Mouse (Mus musculus) urinary bladder, postnatal 4 days (tissue): ENCODE results near the gene Rad1.
"Not testable (repeated sequence)": the region's sequence is repeated elsewhere in the genome, so short reads cannot be mapped to it uniquely, and the experiment has no call there.

Source experiments
- DNase-seq, 2 experiments: peaks; one replicate each; pipeline ENCODE4 v3.0.0; 2021 to 2022; ENCODE audit warnings: low spot score in 2 of 2

Rad1 gene

GRCm38 (mm10) chr15:10506099-10506498, 20.3 kb downstream of the Rad1 start:
- DNase-seq: peak in 1 of 2 experiments; percentile 22

- DNase-seq: no peak
These were observed 29.3 kb downstream of the Rad1 start for GRCm38 (mm10) chr15:10515166-10515565.

DNA sequence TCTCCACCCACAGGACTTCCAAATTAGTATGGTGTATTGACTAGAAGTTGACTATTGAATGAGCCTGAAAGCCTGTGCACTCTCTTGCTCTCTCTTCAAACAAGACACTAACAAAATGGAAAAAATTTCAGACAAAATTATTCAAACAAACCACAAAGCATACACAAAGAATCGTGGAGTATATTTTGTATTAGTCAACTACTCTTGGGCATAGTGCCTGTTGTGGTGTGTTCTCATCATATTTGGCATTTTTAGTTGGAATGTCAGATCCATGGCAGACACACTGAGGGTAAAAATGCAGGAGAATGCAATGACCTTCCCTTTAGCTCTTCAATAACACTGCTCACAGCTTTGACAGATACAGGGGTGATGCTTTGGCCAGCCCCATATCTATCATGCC, 40.1 kb downstream of the Rad1 start:
- DNase-seq: no peak

- no peak for DNase-seq
These were observed 45.5 kb downstream of the Rad1 start for GRCm38 (mm10) chr15:10531352-10531751.

- not testable (repeated sequence) for DNase-seq
These were observed 47.5 kb downstream of the Rad1 start for GRCm38 (mm10) chr15:10533361-10533760.

GRCm38 (mm10) chr15:10534591-10534990, 48.8 kb downstream of the Rad1 start:
- DNase-seq: no peak

DNA sequence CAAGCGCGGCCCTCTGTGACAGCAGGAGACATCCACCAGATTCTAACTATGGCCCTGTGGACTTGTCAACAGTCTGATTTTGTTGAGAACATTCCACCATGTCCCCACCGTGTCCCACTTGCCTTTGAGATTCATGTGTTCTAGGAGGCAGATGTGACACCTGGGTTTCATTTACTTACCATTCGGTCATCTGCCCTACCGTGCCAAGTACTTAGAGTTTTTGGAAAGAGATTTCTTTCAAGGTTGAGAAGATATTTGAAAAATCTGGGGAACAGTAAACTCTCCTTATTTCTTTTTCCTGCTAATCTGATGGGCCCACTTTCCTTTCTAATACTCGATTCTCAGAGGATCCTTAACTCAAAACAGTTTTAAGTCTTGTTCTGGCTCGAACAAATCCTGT, 50.2 kb downstream of the Rad1 start:
- DNase-seq: no peak

- no peak for DNase-seq
These were observed 54.7 kb downstream of the Rad1 start for GRCm38 (mm10) chr15:10540271-10541088.
